Mouse (Mus musculus): ENCODE measurements around the gene Nfil3.

DNA sequence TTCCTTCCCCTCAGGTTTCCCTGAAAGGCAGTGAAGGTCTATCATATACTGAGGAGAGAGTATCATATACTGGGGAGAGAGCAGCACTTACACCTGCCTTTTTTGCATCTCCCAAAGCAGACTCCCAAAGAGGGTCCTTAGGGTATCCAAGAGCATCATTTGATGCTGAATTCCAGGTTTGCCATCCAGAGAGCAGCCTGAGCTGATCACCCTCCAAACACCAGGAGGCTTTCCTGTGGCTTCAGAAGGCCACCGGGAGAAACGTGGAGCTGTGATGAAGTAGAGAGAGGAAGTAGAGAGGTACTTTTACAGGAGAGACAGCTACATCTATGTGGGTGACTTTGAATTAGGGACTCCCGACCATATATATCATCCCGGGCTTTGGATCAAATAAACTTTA lies 3.1 kb downstream of the Nfil3 start:
- TF ChIP-seq CTCF (IDR thresholded peaks at IDR 0.05; ENCODE audit: borderline replicate concordance, insufficient read depth, low read depth, low read length) (no peak), POLR2A (IDR thresholded peaks at IDR 0.05; ENCODE audit: borderline replicate concordance, insufficient read depth, low read length) (no peak)

Measured in cerebellum, adult 2 months (tissue).